Mouse (Mus musculus): ENCODE measurements around the gene Cpvl. TPM values are rescaled to one million over a fixed set of nuclear protein-coding genes. Genes with fewer than 3 reads are reported as not detected.
A peak's percentile ranks its signal among the peaks of the same experiment; 100 is the strongest.

The Cpvl gene
- total RNA-seq, 2 experiments from 2014 or later = not detected

GRCm38 (mm10) chr6:53972238-53972743 is 6.2 kb downstream of the Cpvl start:
- ATAC-seq (ENCODE audit: poor library complexity, severe bottlenecking) = no peak

GRCm38 (mm10) chr6:53971729-53972128 is 6.7 kb downstream of the Cpvl start:
- ATAC-seq (ENCODE audit: poor library complexity, severe bottlenecking) = no peak

- no peak for ATAC-seq (ENCODE audit: poor library complexity, severe bottlenecking)
Observed at GRCm38 (mm10) chr6:53969081-53969480, 9.4 kb downstream of the Cpvl start.

- ATAC-seq (ENCODE audit: poor library complexity, severe bottlenecking) = peak; percentile 92
Observed at GRCm38 (mm10) chr6:53968550-53968949, 9.9 kb downstream of the Cpvl start.

GRCm38 (mm10) chr6:53966595-53966994 is 11.9 kb downstream of the Cpvl start:
- no peak for ATAC-seq (ENCODE audit: poor library complexity, severe bottlenecking)

- ATAC-seq (ENCODE audit: poor library complexity, severe bottlenecking) = no peak
Observed at GRCm38 (mm10) chr6:53965900-53966299, 12.6 kb downstream of the Cpvl start.

GRCm38 (mm10) chr6:53963906-53964496 is 14.5 kb downstream of the Cpvl start:
- no peak for ATAC-seq (ENCODE audit: poor library complexity, severe bottlenecking)

- ATAC-seq (ENCODE audit: poor library complexity, severe bottlenecking) = no peak
Observed at GRCm38 (mm10) chr6:53962006-53962405, 16.5 kb downstream of the Cpvl start.

GRCm38 (mm10) chr6:53959826-53960225 is 18.6 kb downstream of the Cpvl start:
- ATAC-seq (ENCODE audit: poor library complexity, severe bottlenecking) = no peak

GRCm38 (mm10) chr6:53958321-53958720 is 20.1 kb downstream of the Cpvl start:
- peak; percentile 63 for ATAC-seq (ENCODE audit: poor library complexity, severe bottlenecking)

- no peak for ATAC-seq (ENCODE audit: poor library complexity, severe bottlenecking)
Observed at GRCm38 (mm10) chr6:53956513-53956912, 22.0 kb downstream of the Cpvl start.

GRCm38 (mm10) chr6:53955846-53956245 is 22.6 kb downstream of the Cpvl start:
- ATAC-seq (ENCODE audit: poor library complexity, severe bottlenecking) = no peak

GRCm38 (mm10) chr6:53955271-53955670 is 23.2 kb downstream of the Cpvl start:
- ATAC-seq (ENCODE audit: poor library complexity, severe bottlenecking) = no peak

- no peak for ATAC-seq (ENCODE audit: poor library complexity, severe bottlenecking)
Observed at GRCm38 (mm10) chr6:53954106-53954505, 24.4 kb downstream of the Cpvl start.

- no peak for ATAC-seq (ENCODE audit: poor library complexity, severe bottlenecking)
Observed at GRCm38 (mm10) chr6:53953348-53953747, 25.1 kb downstream of the Cpvl start.

GRCm38 (mm10) chr6:53951421-53951820 is 27.1 kb downstream of the Cpvl start:
- ATAC-seq (ENCODE audit: poor library complexity, severe bottlenecking) = no peak

- ATAC-seq (ENCODE audit: poor library complexity, severe bottlenecking) = peak; percentile 38; the same call in 1 of the 2 replicates
Observed at GRCm38 (mm10) chr6:53950876-53951275, 27.6 kb downstream of the Cpvl start.

- peak; percentile 38; the same call in 1 of the 2 replicates for ATAC-seq (ENCODE audit: poor library complexity, severe bottlenecking)
Observed at GRCm38 (mm10) chr6:53948388-53949035, 30.0 kb downstream of the Cpvl start.

GRCm38 (mm10) chr6:53944887-53945286 is 33.6 kb downstream of the Cpvl start:
- no peak for ATAC-seq (ENCODE audit: poor library complexity, severe bottlenecking)

GRCm38 (mm10) chr6:53944417-53944816 is 34.1 kb downstream of the Cpvl start:
- ATAC-seq (ENCODE audit: poor library complexity, severe bottlenecking) = no peak

- no peak for ATAC-seq (ENCODE audit: poor library complexity, severe bottlenecking)
Observed at GRCm38 (mm10) chr6:53942190-53942831, 36.2 kb downstream of the Cpvl start.

GRCm38 (mm10) chr6:53939752-53940151 is 38.7 kb downstream of the Cpvl start:
- no peak for ATAC-seq (ENCODE audit: poor library complexity, severe bottlenecking)

Data from megakaryocyte, adult 5-6 weeks (primary cell).